Mouse (Mus musculus): ENCODE measurements around the gene Tns1.

- TF ChIP-seq CTCF (IDR thresholded peaks at IDR 0.05; ENCODE audit: insufficient read depth, low read depth, low read length): no peak
- no peak for TF ChIP-seq POLR2A (IDR thresholded peaks at IDR 0.05; ENCODE audit: insufficient read depth, low read depth, low read length)
These were observed 193.7 kb downstream of the Tns1 start for GRCm38 (mm10) chr1:73930411-73931134.
